Mouse (Mus musculus) CH12.LX (cell line): ENCODE data around the gene Dusp14. TPM values are rescaled to one million over a fixed set of nuclear protein-coding genes. Genes with fewer than 3 reads are reported as not detected.

Experiments used
- DNase-seq: peaks from one replicate; pipeline ENCODE4 v3.0.0-alpha.2; 2013; ENCODE audit errors: extremely low read depth
- H3K27ac ChIP-seq: 2 replicates; pipeline ENCODE4 v1.5.1; 2012; ENCODE audit warnings: low read depth, mild to moderate bottlenecking, control low read depth, moderate library complexity; ENCODE audit not compliant: insufficient read depth
- H3K27me3 ChIP-seq: replicated peaks from 2 replicates; pipeline ENCODE3; 2012; ENCODE audit warnings: inconsistent platforms
- H3K36me3 ChIP-seq, 2 experiments: replicated peaks in 1 of 2; 2 replicates each; pipeline versions ENCODE3 to v1.6.1; 2012; ENCODE audit warnings: inconsistent platforms in 1 of 2, low read length in 1 of 2, mild to moderate bottlenecking in 1 of 2, mixed read lengths in 1 of 2, moderate library complexity in 1 of 2; ENCODE audit not compliant: control insufficient read depth in 1 of 2, insufficient read depth in 1 of 2
- H3K4me1 ChIP-seq, 2 experiments: 2 replicates each; pipeline ENCODE4 v1.6.1; 2012; ENCODE audit warnings: inconsistent platforms in 1 of 2, moderate library complexity in 1 of 2; ENCODE audit not compliant: insufficient read depth in 2 of 2, control insufficient read depth in 1 of 2
- H3K4me2 ChIP-seq: 2 replicates; pipeline ENCODE4 v1.6.1; 2012; ENCODE audit warnings: low read depth, mild to moderate bottlenecking, control low read depth; ENCODE audit not compliant: poor library complexity, insufficient read depth, severe bottlenecking
- H3K4me3 ChIP-seq, 3 experiments: fragments of 150-350 bp in 1 of 3; sonication (generic) in 1 of 3; replicated peaks in 1 of 3; 2 replicates each; pipeline versions ENCODE3 to v1.5.1; 2011 to 2012; ENCODE audit warnings: low read depth in 2 of 3, low read length in 2 of 3, mild to moderate bottlenecking in 2 of 3, moderate library complexity in 2 of 3, control low read depth in 1 of 3, improper control_type of control experiment in 1 of 3, inconsistent platforms in 1 of 3, mixed read lengths in 1 of 3; ENCODE audit not compliant: poor library complexity in 1 of 3
- H3K79me2 ChIP-seq: replicated peaks from 2 replicates; pipeline ENCODE4 v1.6.1; 2012; ENCODE audit warnings: mild to moderate bottlenecking, moderate library complexity; ENCODE audit not compliant: control insufficient read depth, poor library complexity, insufficient read depth, severe bottlenecking; ENCODE audit errors: extremely low read depth
- H3K9ac ChIP-seq: 2 replicates; pipeline ENCODE4 v1.6.1; 2012; ENCODE audit warnings: low read depth, mild to moderate bottlenecking, control low read depth, moderate library complexity; ENCODE audit not compliant: insufficient read depth
- H3K9me3 ChIP-seq: replicated peaks from 2 replicates; pipeline ENCODE3; 2012; ENCODE audit warnings: low read length, inconsistent platforms, mixed read lengths
- CHD1 ChIP-seq: IDR thresholded peaks from 2 replicates; pipeline ENCODE4 v1.6.1; 2012; ENCODE audit warnings: low read depth, low read length, improper control_type of control experiment, inconsistent platforms
- CHD2 ChIP-seq: IDR thresholded peaks from 2 replicates; pipeline ENCODE4 v1.6.1; 2011; ENCODE audit warnings: low read length, improper control_type of control experiment
- E2F4 ChIP-seq: IDR thresholded peaks from 2 replicates; pipeline ENCODE4 v1.6.1; 2011; ENCODE audit warnings: low read depth, low read length, improper control_type of control experiment; ENCODE audit not compliant: insufficient replicate concordance
- ELF1 ChIP-seq: IDR thresholded peaks from 2 replicates; pipeline ENCODE4 v1.6.1; 2014; ENCODE audit warnings: low read depth, mild to moderate bottlenecking, inconsistent platforms, low read length, improper control_type of control experiment
- EP300 ChIP-seq: IDR thresholded peaks from 2 replicates; pipeline ENCODE4 v1.6.1; 2011; ENCODE audit warnings: low read length, improper control_type of control experiment
- ETS1 ChIP-seq: conservative IDR thresholded peaks from 2 replicates; pipeline ENCODE4 v1.6.1; 2012; ENCODE audit warnings: low read depth, mild to moderate bottlenecking, inconsistent platforms, low read length, improper control_type of control experiment, moderate library complexity
- GABPA ChIP-seq: IDR thresholded peaks from 2 replicates; pipeline ENCODE4 v1.6.1; 2012; ENCODE audit warnings: low read depth, low read length, improper control_type of control experiment, inconsistent platforms; ENCODE audit not compliant: insufficient replicate concordance
- KAT2A ChIP-seq: IDR thresholded peaks from 2 replicates; pipeline ENCODE4 v1.6.1; 2012; ENCODE audit warnings: low read length, improper control_type of control experiment, inconsistent platforms; ENCODE audit not compliant: insufficient replicate concordance
- MAFK ChIP-seq: IDR thresholded peaks from 2 replicates; pipeline ENCODE4 v1.6.1; 2011; ENCODE audit warnings: low read length, improper control_type of control experiment; ENCODE audit not compliant: insufficient replicate concordance
- MAZ ChIP-seq: IDR thresholded peaks from 2 replicates; pipeline ENCODE4 v1.6.1; 2012; ENCODE audit warnings: low read depth, mild to moderate bottlenecking, inconsistent platforms, low read length, improper control_type of control experiment, moderate library complexity
- MEF2A ChIP-seq: IDR thresholded peaks from 2 replicates; pipeline ENCODE4 v1.6.1; 2014; ENCODE audit warnings: low read depth, mild to moderate bottlenecking, inconsistent platforms, low read length, improper control_type of control experiment, borderline replicate concordance
- NELFE ChIP-seq: IDR thresholded peaks from 2 replicates; pipeline ENCODE4 v1.6.1; 2011; ENCODE audit warnings: low read depth, low read length, improper control_type of control experiment
- PAX5 ChIP-seq: IDR thresholded peaks from 2 replicates; pipeline ENCODE4 v1.6.1; 2012; ENCODE audit warnings: low read length, inconsistent platforms, mixed read lengths
- POLR2A ChIP-seq: IDR thresholded peaks from 2 replicates; pipeline ENCODE4 v1.6.1; 2011; ENCODE audit warnings: low read depth, mild to moderate bottlenecking, improper control_type of control experiment, low read length
- POLR2AphosphoS2 ChIP-seq: IDR thresholded peaks from 2 replicates; pipeline ENCODE4 v1.6.1; 2011; ENCODE audit warnings: low read depth, low read length, improper control_type of control experiment
- RCOR1 ChIP-seq: conservative IDR thresholded peaks from 2 replicates; pipeline ENCODE4 v1.6.1; 2012; ENCODE audit warnings: low read depth, mild to moderate bottlenecking, inconsistent platforms, low read length, improper control_type of control experiment
- SIN3A ChIP-seq: IDR thresholded peaks from 2 replicates; pipeline ENCODE4 v1.6.1; 2012; ENCODE audit warnings: low read length, improper control_type of control experiment, inconsistent platforms
- SMC3 ChIP-seq: IDR thresholded peaks from 2 replicates; pipeline ENCODE4 v1.6.1; 2011; ENCODE audit warnings: low read depth, low read length, improper control_type of control experiment
- TBP ChIP-seq: conservative IDR thresholded peaks from 2 replicates; pipeline ENCODE4 v1.6.1; 2011; ENCODE audit warnings: low read depth, low read length, improper control_type of control experiment
- TCF12 ChIP-seq: IDR thresholded peaks from 2 replicates; pipeline ENCODE4 v1.6.1; 2014; ENCODE audit warnings: low read depth, mild to moderate bottlenecking, inconsistent platforms, low read length, improper control_type of control experiment
- UBTF ChIP-seq: IDR thresholded peaks from 2 replicates; pipeline ENCODE4 v1.6.1; 2012; ENCODE audit warnings: low read depth, mild to moderate bottlenecking, inconsistent platforms, low read length, improper control_type of control experiment, moderate library complexity
- USF1 ChIP-seq: IDR thresholded peaks from 2 replicates; pipeline ENCODE4 v1.6.1; 2014; ENCODE audit warnings: low read depth, mild to moderate bottlenecking, inconsistent platforms, low read length, improper control_type of control experiment
- ZKSCAN1 ChIP-seq: IDR thresholded peaks from 2 replicates; pipeline ENCODE4 v1.6.1; 2012; ENCODE audit warnings: low read depth, inconsistent platforms, low read length, improper control_type of control experiment, borderline replicate concordance
- ZMIZ1 ChIP-seq: IDR thresholded peaks from 2 replicates; pipeline ENCODE4 v1.6.1; 2012; ENCODE audit warnings: low read depth, mild to moderate bottlenecking, inconsistent platforms, low read length, improper control_type of control experiment
- ZNF384 ChIP-seq: IDR thresholded peaks from 2 replicates; pipeline ENCODE4 v1.6.1; 2012; ENCODE audit warnings: low read depth, low read length, improper control_type of control experiment, inconsistent platforms
- dilution Hi-C: fragments of 300-500 bp; cut with MboI; formaldehyde crosslinking; loops from 2 replicates; pipeline ENCODE4 v1.14.3; 2020; ENCODE audit warnings: low sequenced_read_pairs; ENCODE audit not compliant: extremely low pct_unique_long_range_greater_than_20kb, extremely low pct_ligation_motif_present
- in situ Hi-C: fragments of 300-500 bp; cut with MboI; formaldehyde crosslinking; loops from 3 replicates; pipeline ENCODE4 v1.14.3; 2019; ENCODE audit warnings: low sequenced_read_pairs, low pct_ligation_motif_present, low pct_unique_long_range_greater_than_20kb, mixed read lengths
- polyA plus RNA-seq: library from polyadenylated mRNA; unstranded; fragments of >175 nt; gene quantifications from 2 replicates; pipeline ENCODE4 v1.2.1, GENCODE M21; 2012; ENCODE audit warnings: low read depth; ENCODE audit not compliant: insufficient read length
- total RNA-seq, 2 experiments: library from RNA; depleted of rRNA; stranded (reverse); fragments of 300-350 nt in 1 of 2; fragments of >200 nt in 1 of 2; gene quantifications; 2 replicates each; pipeline ENCODE4 v1.2.3; 2012 to 2014

The Dusp14 gene
- total and polyA plus RNA-seq, 3 experiments, result 52.7 to 127 (median 124) TPM

DNA sequence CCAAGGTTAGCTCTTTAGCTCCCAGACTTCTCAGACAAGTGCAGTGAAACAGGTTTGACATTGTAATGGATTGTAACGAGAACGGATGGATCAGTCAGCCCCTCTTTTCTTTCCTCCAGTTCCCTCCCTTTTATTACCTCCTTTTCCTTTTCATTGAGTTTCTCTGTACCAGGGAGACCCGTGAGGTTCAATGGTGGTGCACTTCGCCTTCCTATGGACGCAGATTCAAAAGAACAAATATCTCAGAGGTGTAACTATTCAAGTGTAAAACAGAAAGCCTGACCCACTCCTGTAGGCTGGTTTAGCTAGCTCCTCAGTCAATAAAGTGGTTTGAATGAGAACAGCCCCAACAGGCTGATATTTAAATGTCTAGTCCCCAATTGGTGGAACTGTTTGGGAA, 12.8 kb upstream of the Dusp14 start:
- Histone ChIP-seq H3K9me3 (no peaks in the 10 kb centered on the region), H3K27ac (no peak overlapping the region)
- dilution Hi-C loops, result no loop called here
- no peak for DNase-seq
- TF ChIP-seq KAT2A (no peak), USF1 (no peak)
- TF ChIP-seq, all 38 proteins: peak for 0
- peaks cover 37 to 82% of the 10 kb centered on the region in 2 experiments for H3K36me3 ChIP-seq
- peaks cover 0 to 5% of the 10 kb centered on the region in 2 experiments; a peak in 1 of 4 replicates for H3K4me1 ChIP-seq
- in situ Hi-C loops, result no loop called here
- H3K27me3 ChIP-seq, result no peaks in the 10 kb centered on the region
- no peak overlapping the region for H3K9ac ChIP-seq
- H3K79me2 ChIP-seq, result no peaks in the 10 kb centered on the region
- no peak overlapping the region for H3K4me3 ChIP-seq
- H3K4me2 ChIP-seq, result no peak overlapping the region

GRCm38 (mm10) chr11:84080327-84080726, 11.3 kb upstream of the Dusp14 start:
- dilution Hi-C loops (no loop called here), in situ Hi-C loops (no loop called here)
- H3K36me3 ChIP-seq, result peaks cover 27 to 75% of the 10 kb centered on the region in 2 experiments

GRCm38 (mm10) chr11:84079887-84080286, 10.8 kb upstream of the Dusp14 start:
- no peak overlapping the region for H3K27ac ChIP-seq
- TF ChIP-seq UBTF (no peak), MAFK (no peak), CHD2 (no peak), NELFE (no peak), CHD1 (no peak), PAX5 (no peak), ZKSCAN1 (no peak), ETS1 (no peak), ZNF384 (no peak), GABPA (no peak), ZMIZ1 (no peak), SIN3A (no peak)
- TF ChIP-seq, all 38 proteins: peak for 0
- H3K9me3 ChIP-seq, result no peaks in the 10 kb centered on the region
- H3K9ac ChIP-seq, result no peak overlapping the region
- dilution Hi-C loops, result no loop called here
- H3K4me1 ChIP-seq, result peaks cover 0 to 6% of the 10 kb centered on the region in 2 experiments; a peak in 2 of 4 replicates
- no peaks in the 10 kb centered on the region for H3K27me3 ChIP-seq
- no peak overlapping the region for H3K4me2 ChIP-seq
- in situ Hi-C loops, result no loop called here
- H3K36me3 ChIP-seq, result peaks cover 27 to 72% of the 10 kb centered on the region in 2 experiments
- H3K79me2 ChIP-seq, result no peaks in the 10 kb centered on the region
- H3K4me3 ChIP-seq, result no peak overlapping the region
- DNase-seq, result no peak

More at GRCm38 (mm10) chr11:84080327-84080726, 11.3 kb upstream of the Dusp14 start:
- TF ChIP-seq POLR2A, result no peak
- no peak for TF ChIP-seq SIN3A
- TF ChIP-seq E2F4, result no peak
- TF ChIP-seq ELF1, result no peak
- TF ChIP-seq EP300, result no peak
- no peak for TF ChIP-seq MAFK
- no peak for TF ChIP-seq USF1
- TF ChIP-seq POLR2AphosphoS2, result no peak
- no peak for TF ChIP-seq MAZ
- TF ChIP-seq SMC3, result no peak
- no peak for TF ChIP-seq TBP
- no peak for TF ChIP-seq RCOR1
- no peak for TF ChIP-seq TCF12
- no peak for TF ChIP-seq MEF2A
- no peak for TF ChIP-seq ETS1
- no peak for TF ChIP-seq NELFE
- TF ChIP-seq, all 38 proteins: peak for 0
- H3K79me2 ChIP-seq, result no peaks in the 10 kb centered on the region
- no peak overlapping the region for H3K9ac ChIP-seq
- H3K27me3 ChIP-seq, result no peaks in the 10 kb centered on the region
- H3K4me1 ChIP-seq, result peaks cover 0 to 5% of the 10 kb centered on the region in 2 experiments; a peak in 1 of 4 replicates
- no peaks in the 10 kb centered on the region for H3K9me3 ChIP-seq
- no peak overlapping the region for H3K4me3 ChIP-seq
- no peak for DNase-seq
- no peak overlapping the region for H3K4me2 ChIP-seq
- H3K27ac ChIP-seq, result no peak overlapping the region
